Mouse (Mus musculus) olfactory bulb, adult 2 months (tissue): ENCODE measurements around the gene Csf3. TPM values are rescaled to one million over a fixed set of nuclear protein-coding genes. Genes with fewer than 3 reads are reported as not detected.

Experiments
- H3K27ac ChIP-seq: fragments of 200-500 bp; 2 replicates; pipeline ENCODE4 v1.5.1; 2012; ENCODE audit warnings: low read depth, low read length; ENCODE audit not compliant: insufficient read depth
- H3K4me1 ChIP-seq: fragments of 200-500 bp; 2 replicates; pipeline ENCODE4 v1.6.1; 2012; ENCODE audit warnings: low read length; ENCODE audit not compliant: control insufficient read depth, insufficient read depth
- H3K4me3 ChIP-seq: fragments of 200-500 bp; 2 replicates; pipeline ENCODE4 v1.5.1; 2012; ENCODE audit warnings: mild to moderate bottlenecking, low read depth, low read length, moderate library complexity; ENCODE audit not compliant: insufficient read depth
- CTCF ChIP-seq: fragments of 200-500 bp; IDR thresholded peaks from 2 replicates; pipeline ENCODE4 v1.5.1; 2012; ENCODE audit warnings: low read depth, mild to moderate bottlenecking, low read length, moderate library complexity; ENCODE audit not compliant: insufficient read depth
- POLR2A ChIP-seq: fragments of 200-500 bp; IDR thresholded peaks from 2 replicates; pipeline ENCODE4 v1.6.1; 2012; ENCODE audit warnings: mild to moderate bottlenecking, low read depth, low read length, moderate library complexity; ENCODE audit not compliant: insufficient read depth
- WGBS: fragments of 180-500 bp; shearing (Covaris S2); methylation state at CpG from one replicate; pipeline ENCODE4 v1.1.7; 2018; 5-methylcytosine and 5-hydroxymethylcytosine counted together
- polyA plus RNA-seq: library from polyadenylated mRNA; stranded (reverse); fragments of >200 nt; gene quantifications from 2 replicates; pipeline ENCODE4 v1.2.4, GENCODE M21; 2012; ENCODE audit warnings: low replicate concordance; ENCODE audit not compliant: missing spikeins, insufficient read depth, insufficient read length

Gene Csf3
- polyA plus RNA-seq, 1 experiment, result not detected

DNA sequence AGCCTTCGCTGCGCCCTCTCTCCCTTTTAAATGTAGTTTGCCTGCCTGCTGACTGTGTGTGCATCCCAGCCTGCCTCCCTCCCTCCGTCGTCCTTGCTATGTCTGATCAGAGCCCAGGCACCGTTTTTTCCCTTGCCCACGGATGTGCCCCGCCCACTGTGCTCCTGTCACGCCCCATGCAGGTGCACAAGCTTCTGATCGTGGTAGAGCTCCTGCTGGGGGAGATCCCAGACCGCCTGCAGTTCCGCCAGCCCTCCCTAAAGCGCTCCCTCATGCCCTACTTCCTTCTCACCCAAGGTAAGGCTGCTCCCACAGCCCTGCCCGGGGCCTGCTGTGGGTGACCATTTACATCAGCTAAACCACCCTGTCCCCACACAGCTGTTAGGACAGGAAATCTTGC, 7.9 kb upstream of the Csf3 start:
- TF ChIP-seq POLR2A (no peak), CTCF (no peak)
- WGBS, result 50% methylated on average over 13 of the region's 13 CpGs

DNA sequence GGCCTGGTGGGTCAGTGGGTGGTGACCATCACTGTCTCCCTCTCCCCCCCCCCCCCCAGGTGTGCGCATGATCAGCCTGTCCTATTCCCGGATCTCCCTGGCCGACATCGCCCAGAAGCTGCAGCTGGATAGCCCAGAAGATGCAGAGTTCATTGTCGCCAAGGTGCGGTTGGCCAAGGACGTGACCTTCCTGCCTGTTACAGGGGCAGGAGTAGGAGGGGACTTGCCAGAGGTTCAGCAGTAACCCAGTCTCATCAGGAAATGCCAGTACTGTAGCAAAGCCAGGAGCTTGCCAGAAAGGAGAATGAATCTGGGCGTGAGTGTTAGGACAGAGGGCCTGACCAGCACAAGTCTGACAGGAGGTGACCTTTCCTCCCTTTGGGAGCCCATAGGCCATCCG, 7.3 kb upstream of the Csf3 start:
- WGBS, result 89% methylated on average over 9 of the region's 9 CpGs
- no peak overlapping the region for H3K27ac ChIP-seq
- H3K4me1 ChIP-seq, result no peaks in the 10 kb centered on the region

More for the DNA sequence above, 7.9 kb upstream of the Csf3 start:
- no peaks in the 10 kb centered on the region for H3K4me1 ChIP-seq
- H3K27ac ChIP-seq, result no peak overlapping the region
- H3K4me3 ChIP-seq, result no peak overlapping the region

DNA sequence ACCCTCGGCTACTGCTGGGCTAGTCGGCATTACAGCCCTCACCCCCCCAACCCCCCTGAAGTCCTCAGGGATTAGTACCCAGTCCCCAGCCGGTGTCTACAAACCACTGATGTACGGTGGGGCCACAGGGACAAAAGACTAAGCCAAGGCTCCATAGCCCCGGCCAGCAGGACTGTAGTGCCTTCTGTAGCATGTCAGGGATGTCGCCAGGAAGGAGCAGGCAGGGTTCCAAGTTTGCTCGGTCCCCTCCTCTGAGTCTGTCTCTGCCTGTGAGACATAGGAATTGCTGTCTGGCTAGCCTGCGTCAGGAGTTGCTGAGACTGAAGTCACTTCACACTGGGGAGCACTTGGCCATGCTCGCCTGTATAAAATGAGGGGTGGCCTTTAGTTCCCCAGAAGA, 6.8 kb upstream of the Csf3 start:
- TF ChIP-seq CTCF (no peak), POLR2A (no peak)
- H3K4me1 ChIP-seq, result no peaks in the 10 kb centered on the region
- no peak overlapping the region for H3K4me3 ChIP-seq
- no peak overlapping the region for H3K27ac ChIP-seq
- WGBS, result 74% methylated on average over 9 of the region's 9 CpGs

More for the DNA sequence above, 7.3 kb upstream of the Csf3 start:
- TF ChIP-seq CTCF, result no peak
- TF ChIP-seq POLR2A, result no peak
- H3K4me3 ChIP-seq, result no peak overlapping the region

DNA sequence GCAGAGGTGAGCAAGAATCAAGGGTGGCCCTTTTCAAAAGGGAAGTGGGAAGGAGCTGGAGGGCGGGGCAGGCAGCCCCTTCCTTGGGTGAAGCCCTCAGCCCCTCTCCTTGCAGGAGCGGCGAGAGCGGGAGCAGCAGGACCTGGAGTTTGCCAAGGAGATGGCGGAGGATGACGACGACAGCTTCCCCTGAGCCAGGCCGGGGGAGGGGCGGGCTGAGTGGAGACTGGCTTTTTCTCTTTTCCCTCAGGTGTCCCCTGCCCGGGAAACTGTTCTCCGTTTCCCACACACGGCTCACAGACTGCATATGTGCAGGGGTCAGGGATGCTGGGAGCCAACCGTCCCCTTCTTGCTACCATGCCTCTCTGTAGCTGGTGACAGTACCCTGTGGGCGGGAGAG, 5.7 kb upstream of the Csf3 start:
- no peak for TF ChIP-seq POLR2A
- H3K27ac ChIP-seq, result no peak overlapping the region
- 55% methylated on average over 14 of the region's 14 CpGs for WGBS
- no peaks in the 10 kb centered on the region for H3K4me1 ChIP-seq
- H3K4me3 ChIP-seq, result no peak overlapping the region

DNA sequence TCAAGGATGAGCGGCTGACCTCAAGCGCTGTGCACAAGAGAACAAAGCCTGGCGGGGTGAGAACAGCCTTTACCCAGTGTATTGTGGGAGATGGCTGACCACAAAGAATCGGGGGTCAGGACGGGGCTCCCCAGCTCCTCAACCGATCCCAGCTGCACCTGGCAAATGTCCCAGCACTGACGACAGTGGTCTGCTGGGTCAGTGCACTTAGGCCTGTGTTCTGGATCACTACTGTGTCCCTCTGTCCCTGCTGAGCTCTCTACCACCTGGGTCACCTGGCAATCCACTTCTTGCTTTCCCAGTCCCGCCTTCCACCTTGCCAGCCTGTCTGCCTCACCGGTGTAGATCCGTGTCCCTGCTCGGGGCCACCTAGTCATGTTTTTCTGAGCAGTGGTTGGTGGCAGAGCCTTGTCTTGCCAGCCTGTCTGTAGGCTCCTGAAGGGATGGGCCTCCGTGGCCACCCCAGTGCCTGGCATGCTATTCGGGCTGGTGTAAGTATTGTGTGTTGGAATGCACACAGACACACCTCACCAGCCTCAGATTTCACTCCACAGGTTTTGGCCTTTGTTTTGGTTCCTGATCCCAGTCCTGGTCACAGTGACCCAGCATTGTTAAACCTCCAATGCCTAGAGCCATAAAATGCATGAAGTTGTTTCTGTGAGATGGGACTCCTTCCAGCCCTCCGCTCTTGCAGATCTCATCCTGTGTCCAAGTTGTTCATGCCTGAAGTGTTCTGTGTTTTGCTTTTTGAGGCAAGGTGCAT, 4.4 kb upstream of the Csf3 start:
- WGBS, result 80% methylated on average over 14 of the region's 14 CpGs
- no peak overlapping the region for H3K27ac ChIP-seq
- H3K4me1 ChIP-seq, result no peaks in the 10 kb centered on the region
- no peak overlapping the region for H3K4me3 ChIP-seq
- no peak for TF ChIP-seq POLR2A

DNA sequence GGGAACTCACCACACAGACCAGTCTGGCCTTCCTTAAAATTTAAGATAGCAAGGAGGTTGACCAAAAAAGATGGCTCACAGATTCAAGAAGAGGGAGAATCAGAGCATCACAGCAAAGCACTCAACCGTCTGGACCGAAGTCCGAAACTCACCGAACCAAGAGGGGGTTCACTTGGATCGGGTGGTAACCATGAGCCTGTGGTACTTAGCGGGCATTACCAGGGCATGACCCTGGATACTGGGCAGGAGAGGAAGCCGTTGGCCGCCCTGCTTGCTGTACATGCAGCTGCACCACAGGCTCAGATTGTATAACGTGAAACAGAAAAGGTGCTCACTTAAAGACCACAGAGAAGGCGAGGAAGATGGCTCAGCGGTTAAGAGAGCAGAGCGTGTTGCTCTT, 3.8 kb upstream of the Csf3 start:
- H3K4me1 ChIP-seq, result no peaks in the 10 kb centered on the region
- 88% methylated on average over 12 of the region's 12 CpGs for WGBS
- no peak for TF ChIP-seq POLR2A
- TF ChIP-seq CTCF, result no peak
- H3K4me3 ChIP-seq, result no peak overlapping the region
- no peak overlapping the region for H3K27ac ChIP-seq

DNA sequence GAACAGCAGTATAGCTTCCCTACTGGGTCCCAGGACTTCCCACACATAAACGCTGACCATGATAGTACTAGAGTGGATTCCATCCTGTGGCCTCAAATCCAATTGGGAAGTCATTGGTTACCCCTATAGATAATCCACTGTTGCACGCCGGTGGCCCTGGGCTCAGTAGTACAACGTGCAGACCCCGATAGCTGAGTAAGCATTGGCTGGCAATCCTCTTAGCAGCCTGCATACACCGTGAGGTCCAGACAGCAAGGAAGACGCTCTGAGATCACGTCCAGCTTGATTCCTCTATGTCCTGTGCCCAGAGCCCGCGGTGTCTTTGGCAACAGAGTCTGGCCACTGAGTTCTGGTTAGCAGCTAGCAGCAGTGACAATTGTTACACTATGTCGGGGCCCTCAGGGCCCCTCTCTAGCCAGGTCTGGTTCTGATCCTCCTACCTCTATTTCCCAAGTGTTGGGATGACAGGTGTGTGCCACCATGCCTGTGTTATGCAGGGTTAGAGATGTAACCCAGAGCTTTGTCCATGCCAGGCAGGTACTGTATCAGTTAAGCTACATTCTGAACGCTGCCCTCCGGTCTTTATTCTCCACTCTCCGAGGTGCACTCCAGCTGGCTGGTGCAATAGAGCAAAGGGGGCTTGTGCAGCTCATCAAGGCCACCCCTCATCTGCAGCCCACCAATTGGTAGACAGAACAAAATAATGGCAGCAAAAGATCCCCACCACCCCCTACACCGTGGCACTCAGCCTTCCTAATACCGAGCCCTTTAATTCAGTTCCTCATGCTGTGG, 2.0 kb upstream of the Csf3 start:
- TF ChIP-seq POLR2A, result no peak
- no peak for TF ChIP-seq CTCF
- Histone ChIP-seq H3K4me3 (no peak overlapping the region), H3K27ac (no peak overlapping the region), H3K4me1 (no peaks in the 10 kb centered on the region)
- 85% methylated on average over 16 of the region's 16 CpGs for WGBS

DNA sequence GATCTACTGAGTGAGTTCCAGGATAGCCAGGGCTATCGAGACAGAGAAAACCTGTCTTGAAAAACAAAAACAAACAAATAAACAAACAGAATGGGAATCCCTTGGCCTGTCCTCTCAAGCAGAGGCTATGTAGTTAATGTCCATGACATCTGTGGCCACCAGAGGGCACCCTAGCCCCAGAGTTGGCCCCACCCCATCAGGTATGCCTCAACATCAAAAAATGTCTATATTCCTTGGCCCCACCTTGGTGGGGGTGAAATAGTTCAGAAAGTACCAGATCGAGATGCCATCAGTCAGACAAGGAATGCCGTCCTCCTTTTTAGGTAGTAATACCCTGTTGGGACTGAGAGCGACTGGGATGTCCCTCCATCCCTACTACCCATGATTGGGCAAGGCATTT, 1.2 kb upstream of the Csf3 start:
- no peak overlapping the region for H3K4me3 ChIP-seq
- H3K4me1 ChIP-seq, result no peaks in the 10 kb centered on the region
- 38% methylated on average over 4 of the region's 4 CpGs for WGBS
- 0 out of 2 replicates have a peak, but pooled peaks have one; percentile 16 for TF ChIP-seq CTCF
- no peak for TF ChIP-seq POLR2A
- no peak overlapping the region for H3K27ac ChIP-seq

DNA sequence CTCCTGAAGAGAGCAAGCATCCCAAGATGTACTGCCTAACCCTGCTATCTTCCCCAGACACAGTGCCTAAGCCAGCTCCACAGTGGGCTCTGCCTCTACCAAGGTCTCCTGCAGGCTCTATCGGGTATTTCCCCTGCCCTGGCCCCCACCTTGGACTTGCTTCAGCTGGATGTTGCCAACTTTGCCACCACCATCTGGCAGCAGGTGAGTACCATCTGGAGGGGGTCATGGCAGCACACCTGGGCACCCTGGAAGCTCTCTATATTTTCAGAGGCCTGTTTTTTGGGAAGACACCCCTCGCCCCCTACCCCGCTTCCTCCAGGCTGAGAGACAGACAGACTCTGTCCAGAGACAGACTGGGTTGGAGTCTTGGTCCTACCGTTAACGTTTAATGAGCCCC, 1.3 kb downstream of the Csf3 start:
- Histone ChIP-seq H3K27ac (no peak overlapping the region), H3K4me3 (no peak overlapping the region), H3K4me1 (no peaks in the 10 kb centered on the region)
- 71% methylated on average over 5 of the region's 5 CpGs for WGBS
- TF ChIP-seq CTCF (no peak), POLR2A (no peak)
